Mouse (Mus musculus) liver, embryonic 14 days (tissue): ENCODE results near the gene Kif11. TPM values are rescaled to one million over a fixed set of nuclear protein-coding genes. Genes with fewer than 3 reads are reported as not detected.

Source experiments
- polyA plus RNA-seq: library from polyadenylated mRNA; depleted of rRNA; stranded (reverse); fragments of >200 nt; gene quantifications from 2 replicates; pipeline ENCODE4 v1.2.3, GENCODE M21; 2012; rRNA removed

The Kif11 gene
- polyA plus RNA-seq = 35.7 and 44.0 TPM in 2 replicates

DNA sequence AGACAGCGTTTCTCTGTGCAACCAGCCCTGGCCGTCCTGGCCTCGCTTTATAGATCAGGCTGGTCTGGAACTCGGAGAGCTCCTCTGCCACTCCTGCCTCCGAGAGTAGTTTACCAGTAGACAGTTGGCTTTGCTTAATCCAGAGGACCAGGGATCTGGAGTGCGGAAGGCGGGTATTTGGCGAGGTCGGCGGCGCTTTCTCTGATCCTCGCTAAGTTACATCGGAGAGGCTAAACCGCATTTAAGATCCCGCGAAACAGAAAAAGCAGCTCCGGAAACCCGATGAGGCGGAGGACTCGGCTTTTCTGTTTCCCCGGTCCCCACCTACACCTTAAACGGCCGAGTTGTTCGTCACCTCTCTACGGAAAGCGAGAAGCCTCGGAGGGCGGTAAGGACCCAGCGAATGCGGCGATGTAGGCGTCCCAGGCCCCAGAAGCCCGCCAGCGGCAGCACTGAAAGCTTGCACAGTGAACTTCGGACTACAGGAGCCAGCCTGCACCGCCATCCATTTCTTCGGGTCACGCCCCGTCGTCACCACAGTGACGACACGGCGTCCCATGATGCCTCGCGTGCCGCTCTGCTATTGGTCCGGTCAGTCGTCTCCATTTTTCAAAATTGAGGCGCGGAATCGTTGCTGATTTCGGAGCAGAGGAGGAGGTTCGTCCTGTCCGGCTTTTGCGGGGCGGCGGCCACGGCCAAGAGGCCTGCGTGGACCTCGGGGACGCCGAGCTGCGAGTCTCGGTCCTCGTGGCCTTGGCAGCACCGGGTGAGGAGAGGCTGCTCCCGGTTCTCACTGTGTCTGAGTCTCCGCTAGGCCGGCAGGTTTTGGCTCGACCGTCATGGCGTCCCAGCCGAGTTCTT is at the start of gene Kif11:
Gene Kif11, plus strand, starts transcription at position 649 of the 861 bp plus-strand sequence.

DNA sequence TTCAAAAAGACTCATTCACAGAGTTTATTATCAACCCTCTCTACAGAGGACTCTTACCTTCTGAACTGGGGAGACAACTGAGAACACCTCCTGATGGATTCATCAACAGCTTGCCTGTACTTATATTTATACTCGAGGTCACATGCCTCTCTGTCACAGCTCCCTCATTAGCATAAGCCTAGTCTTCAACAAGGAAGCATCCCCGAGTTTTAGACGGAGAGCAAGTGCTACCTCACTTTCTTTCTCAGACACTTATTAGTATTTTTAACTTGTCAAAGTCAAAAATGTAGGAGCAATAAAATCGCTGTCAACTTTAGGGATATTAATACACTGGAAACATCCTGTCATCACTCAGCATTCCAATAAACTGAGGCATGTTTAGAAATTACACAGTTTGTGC is 38.5 kb upstream of the Kif11 start, which contains the start of gene Ide:
Gene Ide, minus strand, starts transcription at position 101 of the 400 bp plus-strand sequence.

DNA sequence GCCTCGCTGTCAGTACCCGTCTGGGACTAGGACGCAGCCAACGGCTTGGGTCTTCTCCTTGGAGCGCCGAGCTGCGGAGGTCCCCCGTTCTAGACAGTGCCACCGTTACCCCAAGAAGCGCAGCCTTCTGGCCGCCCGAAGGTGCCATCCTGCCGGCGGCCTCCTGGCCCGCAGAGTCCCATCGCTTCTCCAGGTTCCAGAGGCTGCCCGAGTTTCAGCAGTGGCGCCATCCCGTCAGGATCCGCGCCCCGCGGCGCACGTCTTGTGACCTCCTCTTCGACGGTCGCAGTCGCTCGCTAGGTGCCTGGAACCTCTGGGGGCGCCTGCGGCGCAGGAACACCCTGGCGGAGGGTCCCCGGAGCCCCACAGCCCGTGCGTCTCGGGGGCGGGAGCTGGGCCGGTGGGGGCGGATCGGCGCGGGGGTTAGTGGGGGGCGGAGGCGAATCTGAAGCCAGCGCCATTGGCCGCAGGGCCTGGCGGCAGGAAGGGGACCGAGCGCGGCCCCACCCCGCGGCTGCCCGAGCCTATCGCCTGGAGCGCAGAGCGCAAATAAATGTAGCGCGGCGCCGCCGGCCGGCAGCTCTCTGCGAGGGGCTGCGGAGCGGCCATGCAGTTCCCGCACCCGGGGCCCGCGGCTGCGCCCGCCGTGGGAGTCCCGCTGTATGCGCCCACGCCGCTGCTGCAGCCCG is 58.2 kb downstream of the Kif11 start, which contains the start of gene Hhex:
Gene Hhex, plus strand, starts transcription at position 548 of the 689 bp plus-strand sequence.

Other genes with a start within 250 kb of the Kif11 start
- 68.6 and 75.0 TPM in 2 replicates for gene March5, start 168.9 kb upstream of the Kif11 start, polyA plus RNA-seq
- 1.8 and 2.5 TPM in 2 replicates for gene Cpeb3, start 167.8 kb upstream of the Kif11 start, polyA plus RNA-seq
- gene Ide, start 38.6 kb upstream of the Kif11 start, polyA plus RNA-seq = 9.6 and 11.5 TPM in 2 replicates
- gene Hhex, start 58.4 kb downstream of the Kif11 start, polyA plus RNA-seq = 8.0 and 10.5 TPM in 2 replicates
- 17.4 and 19.7 TPM in 2 replicates for gene Exoc6, start 174.0 kb downstream of the Kif11 start, polyA plus RNA-seq